In genomic region chr6:121635878-121636371, GRCm38 (mm10) we compare ENCODE assay signal across 8 mouse cellular contexts. TPM values are rescaled to one million over a fixed set of nuclear protein-coding genes. Genes with fewer than 3 reads are reported as not detected.
DNase-seq lines count a peak whose midpoint lies in the region; ATAC-seq and TF ChIP-seq lines count a peak whose summit lies in the region.

No protein-coding gene starts in this region.

- TF ChIP-seq POLR2A in thymus, adult 2 months (IDR thresholded peaks at IDR 0.05; ENCODE audit: control insufficient read depth, extremely low read depth, insufficient read depth, low read length, poor library complexity) = no peak

- H3K27me3 ChIP-seq in heart, embryonic 16.5 days (ENCODE audit: control insufficient read depth, insufficient read depth, low read length) = no peaks in the 10 kb centered on the region
- H3K27me3 ChIP-seq in hindbrain, embryonic 14.5 days (ENCODE audit: control insufficient read depth, insufficient read depth, low read length) = no peaks in the 10 kb centered on the region
- H3K27me3 ChIP-seq in neural tube, embryonic 12.5 days (replicated peaks) = no peaks in the 10 kb centered on the region
- no peaks in the 10 kb centered on the region for H3K27me3 ChIP-seq in thymus, adult 2 months (ENCODE audit: control insufficient read depth, insufficient read depth, low read length)

- intact Hi-C loops in left cerebral cortex, postnatal 36 days (cut with DNase I) = no loop called here

- peak overlapping the region; percentile 48 for H3K4me2 ChIP-seq in heart, embryonic 16.5 days (ENCODE audit: low read depth, low read length)
- H3K4me2 ChIP-seq in hindbrain, embryonic 14.5 days (replicated peaks) = peak overlapping the region; percentile 44
- peak overlapping the region; percentile 51 for H3K4me2 ChIP-seq in neural tube, embryonic 12.5 days (replicated peaks)

- no peak for ATAC-seq in heart, embryonic 16.5 days (replicated peaks; ENCODE audit: extremely low read depth, insufficient read depth, low FRiP score)
- peak; percentile 70; the same call in 1 of the 2 replicates for ATAC-seq in hindbrain, embryonic 14.5 days (ENCODE audit: low FRiP score)
- ATAC-seq in neural tube, embryonic 12.5 days (ENCODE audit: low FRiP score, low read depth) = no peak

- TF ChIP-seq CTCF in thymus, adult 2 months (IDR thresholded peaks at IDR 0.05; ENCODE audit: borderline replicate concordance, control insufficient read depth, extremely low read depth, insufficient read depth, low read length, poor library complexity) = no peak

- WGBS in heart, embryonic 16.5 days = 6% methylated on average over 12 of the region's 12 CpGs
- WGBS in hindbrain, embryonic 14.5 days = 4% methylated on average over 12 of the region's 12 CpGs
- WGBS in neural tube, embryonic 12.5 days = 5% methylated on average over 12 of the region's 12 CpGs
- WGBS in thymus, adult 2 months = 28% methylated on average over 12 of the region's 12 CpGs

- no peaks in the 10 kb centered on the region for H3K9me3 ChIP-seq in heart, embryonic 16.5 days (replicated peaks; ENCODE audit: control insufficient read depth, low read length)
- no peaks in the 10 kb centered on the region for H3K9me3 ChIP-seq in hindbrain, embryonic 14.5 days (ENCODE audit: control insufficient read depth, low read length)
- H3K9me3 ChIP-seq in neural tube, embryonic 12.5 days = no peaks in the 10 kb centered on the region

- no peaks in the 10 kb centered on the region for H3K4me1 ChIP-seq in heart, embryonic 16.5 days (ENCODE audit: control insufficient read depth, insufficient read depth, low read length)
- H3K4me1 ChIP-seq in hindbrain, embryonic 14.5 days (replicated peaks; ENCODE audit: control insufficient read depth, insufficient read depth, low read length) = no peaks in the 10 kb centered on the region
- no peaks in the 10 kb centered on the region for H3K4me1 ChIP-seq in neural tube, embryonic 12.5 days
- H3K4me1 ChIP-seq in thymus, adult 2 months (replicated peaks; ENCODE audit: control insufficient read depth, insufficient read depth, low read length) = no peaks in the 10 kb centered on the region

- no peaks in the 10 kb centered on the region for H3K36me3 ChIP-seq in heart, embryonic 16.5 days (ENCODE audit: control insufficient read depth, insufficient read depth)
- H3K36me3 ChIP-seq in hindbrain, embryonic 14.5 days (replicated peaks; ENCODE audit: control insufficient read depth, insufficient read depth) = no peaks in the 10 kb centered on the region
- H3K36me3 ChIP-seq in neural tube, embryonic 12.5 days = no peaks in the 10 kb centered on the region
- H3K36me3 ChIP-seq in thymus, adult 2 months (ENCODE audit: control insufficient read depth, insufficient read depth, low read length) = no peaks in the 10 kb centered on the region

- no peak for DNase-seq in heart, adult 9 months (ENCODE audit: low spot score in 2 of 2)
- DNase-seq in brain, embryonic 18.5 days (ENCODE audit: low read depth, low spot score) = peak; percentile 6
- DNase-seq in hindbrain, embryonic 14.5 days (ENCODE audit: low spot score) = no peak
- peak; percentile 7 to 11 for DNase-seq in left cerebral cortex, postnatal 36 days (ENCODE audit: low spot score in 2 of 2)
- no peak for DNase-seq in thymus, adult 2 months
- DNase-seq in spleen, postnatal 36 days (ENCODE audit: low spot score in 2 of 2) = no peak

- H3K9ac ChIP-seq in heart, embryonic 16.5 days (ENCODE audit: low read length) = no peak overlapping the region
- H3K9ac ChIP-seq in hindbrain, embryonic 14.5 days = 0 out of 2 replicates have a peak overlapping the region, but pooled peaks have one; percentile 7
- H3K9ac ChIP-seq in neural tube, embryonic 12.5 days = 0 out of 2 replicates have a peak overlapping the region, but pooled peaks have one; percentile 21

- peak overlapping the region; percentile 17 for H3K4me3 ChIP-seq in heart, embryonic 16.5 days (ENCODE audit: low read length)
- H3K4me3 ChIP-seq in hindbrain, embryonic 14.5 days (replicated peaks; ENCODE audit: low read length) = peak overlapping the region; percentile 13; the same call in 1 of the 2 replicates
- peak overlapping the region; percentile 11; the same call in 1 of the 2 replicates for H3K4me3 ChIP-seq in neural tube, embryonic 12.5 days
- no peak overlapping the region for H3K4me3 ChIP-seq in thymus, adult 2 months (ENCODE audit: control insufficient read depth, insufficient read depth, low read length)

- no peak overlapping the region for H3K27ac ChIP-seq in heart, embryonic 16.5 days (ENCODE audit: low read length)
- H3K27ac ChIP-seq in hindbrain, embryonic 14.5 days = no peak overlapping the region
- no peak overlapping the region for H3K27ac ChIP-seq in neural tube, embryonic 12.5 days
- no peak overlapping the region for H3K27ac ChIP-seq in thymus, adult 2 months (ENCODE audit: control insufficient read depth, insufficient read depth, low read length)

RNA-seq across cellular contexts. Expression of gene A2m, which starts 0.7 kb away (rescaled TPM):
- 2.2 and 3.5 TPM in 2 replicates for polyA plus RNA-seq in heart, embryonic 16.5 days (2015; fragmentation: Nextera tagmentation; extraction: Ambion mirVana)
- polyA plus RNA-seq in hindbrain, embryonic 14.5 days (2014; fragmentation: Nextera tagmentation; extraction: Ambion mirVana) = 21.1 and 21.2 TPM in 2 replicates
- total RNA-seq in left cerebral cortex, postnatal 36 days (2021) = 1 to 10 TPM; 1.8 to 2.9 TPM
- 3.4 and 3.7 TPM in 2 replicates for polyA plus RNA-seq in neural tube, embryonic 12.5 days (2016; fragmentation: Nextera tagmentation; extraction: Ambion mirVana)
- polyA plus RNA-seq in thymus, adult 2 months (2012; rRNA removed) = 0.13 and 0.19 TPM in 2 replicates

Comparison
In these comparisons a context has a peak if more than half of its experiments do, and no peak if none do; other contexts are left out.
1. DNase-seq: peak in brain, embryonic 18.5 days (single experiment) and left cerebral cortex, postnatal 36 days (2 of 2); none in heart, adult 9 months (0 of 2), hindbrain, embryonic 14.5 days (single experiment), thymus, adult 2 months (single experiment) and spleen, postnatal 36 days (0 of 2).
2. Peak in every context shown above with its lines, with median percentiles within 50 percentile points of each other: H3K4me2 ChIP-seq.